Mouse (Mus musculus) brain, embryonic 14.5 days (tissue): ENCODE results near the gene 2310057M21Rik.

Experiments
- CTCF ChIP-seq: fragments of 200-500 bp; IDR thresholded peaks from 2 replicates; pipeline ENCODE4 v1.5.1; 2012; ENCODE audit warnings: inconsistent platforms, mild to moderate bottlenecking, moderate library complexity, borderline replicate concordance; ENCODE audit not compliant: insufficient read depth, insufficient read length; ENCODE audit errors: extremely low read depth
- POLR2A ChIP-seq: fragments of 200-500 bp; IDR thresholded peaks from 2 replicates; pipeline ENCODE4 v1.6.1; 2012; ENCODE audit warnings: mild to moderate bottlenecking, inconsistent platforms, borderline replicate concordance; ENCODE audit not compliant: poor library complexity, insufficient read depth, insufficient read length, severe bottlenecking; ENCODE audit errors: extremely low read depth

- no peak for TF ChIP-seq CTCF
- TF ChIP-seq POLR2A: no peak
These were observed 55.8 kb downstream of the 2310057M21Rik start for GRCm38 (mm10) chr7:131306733-131307132.
